Mouse (Mus musculus) spleen, adult 2 months (tissue): Measurements from ENCODE around the gene Mcm3.

Experiments used
- CTCF ChIP-seq: fragments of 200-500 bp; IDR thresholded peaks from 2 replicates; pipeline ENCODE4 v1.5.1; 2011; ENCODE audit warnings: mild to moderate bottlenecking, inconsistent platforms; ENCODE audit not compliant: insufficient read depth, insufficient read length, insufficient replicate concordance; ENCODE audit errors: extremely low read depth
- POLR2A ChIP-seq: fragments of 200-500 bp; IDR thresholded peaks from 2 replicates; pipeline ENCODE4 v1.6.1; 2011; ENCODE audit warnings: low read depth, low read length, inconsistent platforms

DNA sequence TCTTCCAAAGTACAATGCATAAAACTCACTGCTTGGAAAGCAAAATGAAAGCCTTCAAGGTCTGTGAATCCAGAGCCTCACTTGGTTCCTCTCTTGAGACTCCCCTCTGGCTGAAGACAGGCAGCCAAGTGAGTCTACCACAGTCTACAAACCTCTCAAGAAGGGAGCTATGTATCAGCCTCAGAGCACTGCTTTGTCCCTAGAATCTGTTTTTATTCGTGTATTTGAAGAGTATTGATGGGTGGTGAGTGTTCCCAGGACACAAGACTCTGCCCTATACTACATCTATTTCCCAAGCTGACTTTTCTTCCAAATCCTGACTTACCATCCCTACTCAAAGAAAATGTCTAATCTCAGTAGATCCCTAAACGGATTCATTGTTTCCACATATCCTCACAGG, 41.7 kb downstream of the Mcm3 start:
- TF ChIP-seq CTCF (no peak), POLR2A (no peak)
